Mouse (Mus musculus) liver, embryonic 14.5 days (tissue): ENCODE results near the gene Gm44790. TPM values are rescaled to one million over a fixed set of nuclear protein-coding genes. Genes with fewer than 3 reads are reported as not detected.
A peak's percentile ranks its signal among the peaks of the same experiment; 100 is the strongest.

Experiments used
- ATAC-seq: fragments of 200-750 bp; cut with Nextera tagmentation; 2 replicates; pipeline ENCODE4 v1.8.0; 2017; ENCODE audit warnings: moderate number of reproducible peaks, mild to moderate bottlenecking, moderate library complexity; ENCODE audit not compliant: insufficient read depth
- DNase-seq, 3 experiments: peaks; one replicate each; pipeline ENCODE4 v3.0.0-alpha.2; 2012 to 2013; ENCODE audit warnings: low read depth in 3 of 3, low spot score in 3 of 3
- H3K27ac ChIP-seq: fragments of 300-500 bp; sonication (generic); 2 replicates; pipeline ENCODE4 v1.5.1; 2014; ENCODE audit warnings: moderate library complexity, mild to moderate bottlenecking, control low read depth, inconsistent platforms
- H3K27me3 ChIP-seq: fragments of 300-500 bp; sonication (generic); 2 replicates; pipeline ENCODE4 v1.6.1; 2014; ENCODE audit warnings: mild to moderate bottlenecking, low read length, moderate library complexity; ENCODE audit not compliant: control insufficient read depth, insufficient read depth
- H3K36me3 ChIP-seq: fragments of 300-500 bp; sonication (generic); replicated peaks from 2 replicates; pipeline ENCODE4 v1.6.1; 2014; ENCODE audit warnings: low read depth; ENCODE audit not compliant: control insufficient read depth, insufficient read depth
- H3K4me1 ChIP-seq, 2 experiments: fragments of 200-500 bp in 1 of 2; fragments of 300-500 bp in 1 of 2; sonication (generic) in 1 of 2; replicated peaks; 2 replicates each; pipeline ENCODE4 v1.6.1; 2012 to 2014; ENCODE audit warnings: antibody characterized with exemption in 1 of 2, inconsistent platforms in 1 of 2, low read length in 1 of 2; ENCODE audit not compliant: control insufficient read depth in 2 of 2, insufficient read depth in 2 of 2
- H3K4me2 ChIP-seq: fragments of 300-500 bp; sonication (generic); 2 replicates; pipeline ENCODE4 v1.6.1; 2014; ENCODE audit warnings: low read depth, mild to moderate bottlenecking, control low read depth, moderate library complexity
- H3K4me3 ChIP-seq, 2 experiments: fragments of 200-500 bp in 1 of 2; fragments of 300-500 bp in 1 of 2; sonication (generic) in 1 of 2; 2 replicates each; pipeline ENCODE4 v1.5.1; 2012 to 2014; ENCODE audit warnings: low read depth in 2 of 2, low read length in 2 of 2, mild to moderate bottlenecking in 2 of 2, control low read depth in 1 of 2, inconsistent platforms in 1 of 2, moderate library complexity in 1 of 2; ENCODE audit not compliant: insufficient read depth in 1 of 2
- H3K9ac ChIP-seq: fragments of 300-500 bp; sonication (generic); replicated peaks from 2 replicates; pipeline ENCODE4 v1.6.1; 2014; ENCODE audit warnings: mild to moderate bottlenecking, control low read depth, moderate library complexity
- H3K9me3 ChIP-seq: fragments of 300-500 bp; sonication (generic); 2 replicates; pipeline ENCODE4 v1.6.1; 2016; ENCODE audit warnings: low read length, mixed read lengths; ENCODE audit not compliant: control insufficient read depth
- CTCF ChIP-seq: IDR thresholded peaks from 2 replicates; pipeline ENCODE4 v1.5.1; 2016; ENCODE audit warnings: antibody characterized with exemption, low read depth, control low read depth
- EP300 ChIP-seq: IDR thresholded peaks from 2 replicates; pipeline ENCODE4 v1.6.1; 2016; ENCODE audit warnings: antibody characterized with exemption, low read depth
- WGBS: fragments of 180-500 bp; shearing (Covaris S2); extraction: QIAGEN DNeasy Blood & Tissue Kit; methylation state at CpG from one replicate; pipeline ENCODE4 v1.1.7; 2014; ENCODE audit not compliant: insufficient replicate concordance; 5-methylcytosine and 5-hydroxymethylcytosine counted together
- polyA plus RNA-seq, 2 experiments: library from polyadenylated mRNA; depleted of rRNA in 1 of 2; stranded (reverse) in 1 of 2; unstranded in 1 of 2; fragments of >200 nt; fragmentation: Nextera tagmentation in 1 of 2; extraction: Ambion mirVana in 1 of 2; gene quantifications; 2 replicates each; pipeline versions ENCODE4 v1.2.1 to v1.2.3; 2012 to 2014

The Gm44790 gene
- polyA plus RNA-seq, 2 experiments = 0.11 TPM; not detected in 1

GRCm38 (mm10) chr6:86393187-86393586, 33.3 kb upstream of the Gm44790 start:
- H3K4me3 ChIP-seq = no peak overlapping the region
- peaks cover 8 to 18% of the 10 kb centered on the region in 2 experiments; a peak in 3 of 4 replicates for H3K4me1 ChIP-seq
- ATAC-seq (no peak), DNase-seq (no peak)
- no peak overlapping the region for H3K27ac ChIP-seq
- H3K9ac ChIP-seq = no peak overlapping the region
- no peak overlapping the region for H3K4me2 ChIP-seq
- no peaks in the 10 kb centered on the region for H3K9me3 ChIP-seq
- H3K36me3 ChIP-seq = peaks cover 19% of the 10 kb centered on the region
- H3K27me3 ChIP-seq = no peaks in the 10 kb centered on the region
- no peak for TF ChIP-seq EP300
- peak; percentile 16; the same call in 1 of the 2 replicates for TF ChIP-seq CTCF
- WGBS = 74% methylated on average over 1 of the region's 1 CpGs

- H3K9me3 ChIP-seq = no peaks in the 10 kb centered on the region
- H3K27me3 ChIP-seq = no peaks in the 10 kb centered on the region; the same call in 1 of the 2 replicates
- no peak overlapping the region for H3K4me2 ChIP-seq
- H3K4me3 ChIP-seq = no peak overlapping the region
- H3K36me3 ChIP-seq = peaks cover 12% of the 10 kb centered on the region
- ATAC-seq = no peak
- 81% methylated on average over 17 of the region's 17 CpGs for WGBS
- TF ChIP-seq EP300 (no peak), CTCF (no peak)
- no peak for DNase-seq
- no peak overlapping the region for H3K9ac ChIP-seq
- H3K4me1 ChIP-seq = peaks cover 8 to 18% of the 10 kb centered on the region in 2 experiments; a peak in 3 of 4 replicates
- no peak overlapping the region for H3K27ac ChIP-seq
Observed at GRCm38 (mm10) chr6:86394078-86394720, 32.3 kb upstream of the Gm44790 start.

DNA sequence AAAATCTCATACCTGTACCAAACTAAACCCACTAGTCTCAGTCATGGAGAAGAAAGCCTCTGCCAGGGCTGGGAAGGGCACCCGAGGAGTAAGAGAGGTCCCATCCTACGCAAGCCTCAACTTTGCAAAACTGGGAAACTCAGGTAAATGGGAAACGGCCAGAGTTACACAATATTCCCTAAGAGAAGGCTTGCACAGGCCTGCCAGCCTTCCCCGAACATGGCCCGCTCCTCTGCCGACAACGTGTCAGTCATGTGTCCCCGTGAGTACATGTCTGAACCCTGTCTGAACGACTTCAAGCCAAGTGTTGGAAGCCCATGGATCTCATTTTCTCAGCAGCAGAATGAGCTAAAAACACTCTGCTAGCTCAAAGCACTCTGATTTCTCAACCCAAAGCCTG, 31.4 kb upstream of the Gm44790 start:
- DNase-seq = no peak
- Histone ChIP-seq H3K9me3 (no peaks in the 10 kb centered on the region), H3K27me3 (no peaks in the 10 kb centered on the region; the same call in 1 of the 2 replicates), H3K27ac (no peak overlapping the region), H3K4me3 (no peak overlapping the region), H3K9ac (no peak overlapping the region), H3K4me1 (peaks cover 8 to 19% of the 10 kb centered on the region in 2 experiments; a peak in 3 of 4 replicates), H3K36me3 (peaks cover 12% of the 10 kb centered on the region), H3K4me2 (peak overlapping the region; percentile 68)
- WGBS = 78% methylated on average over 9 of the region's 9 CpGs
- ATAC-seq = no peak
- TF ChIP-seq EP300 (no peak), CTCF (no peak)

- Histone ChIP-seq H3K9ac (peak overlapping the region; percentile 69), H3K4me3 (peak overlapping the region; percentile 67 to 86), H3K4me1 (peaks cover 11 to 20% of the 10 kb centered on the region in 2 experiments; a peak in 3 of 4 replicates), H3K27me3 (no peaks in the 10 kb centered on the region; the same call in 1 of the 2 replicates), H3K4me2 (peak overlapping the region; percentile 68), H3K9me3 (no peaks in the 10 kb centered on the region), H3K36me3 (peaks cover 8% of the 10 kb centered on the region), H3K27ac (no peak overlapping the region)
- 6% methylated on average over 10 of the region's 10 CpGs for WGBS
- DNase-seq = no peak
- no peak for ATAC-seq
- TF ChIP-seq EP300 = no peak
- no peak for TF ChIP-seq CTCF
Observed at GRCm38 (mm10) chr6:86395969-86396368, 30.5 kb upstream of the Gm44790 start.

DNA sequence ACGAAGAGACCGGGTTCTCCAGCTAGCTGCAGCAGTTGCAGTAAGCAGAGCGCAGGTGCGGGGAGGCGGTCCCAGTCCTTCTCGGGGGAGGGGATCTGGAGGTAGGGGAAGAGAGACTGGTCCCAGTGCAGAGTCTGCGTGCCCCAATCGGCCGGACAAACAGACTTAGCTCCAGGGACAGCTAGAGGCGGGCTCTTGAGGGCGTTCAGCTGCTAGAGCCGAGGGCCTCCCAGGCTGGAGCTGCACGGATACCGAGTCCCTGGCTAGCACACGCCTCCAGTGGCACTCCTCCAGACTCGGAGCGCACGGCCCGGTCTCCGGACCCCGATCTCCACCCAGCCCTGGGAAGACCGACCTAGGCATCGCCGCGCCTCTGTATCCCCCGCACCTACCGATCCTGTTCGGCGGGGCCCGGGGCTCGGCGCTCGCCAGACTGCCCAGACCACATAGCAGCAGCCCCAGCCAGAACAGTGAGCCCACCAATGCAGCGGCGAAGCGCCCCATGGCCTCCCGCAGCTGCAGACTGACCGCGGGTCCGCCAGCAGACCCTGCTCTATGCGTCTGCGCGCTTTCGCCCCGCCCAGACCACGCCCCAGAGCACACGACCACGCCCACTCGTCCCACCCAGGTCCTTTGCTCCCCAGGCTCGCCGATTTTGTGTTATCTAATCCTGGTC, 29.7 kb upstream of the Gm44790 start, which contains the start of gene Pcyox1:
Gene Pcyox1, minus strand, starts transcription at position 574 of the 676 bp plus-strand sequence.
- no peak within 1 kb of the TSS for H3K27ac ChIP-seq
- TF ChIP-seq CTCF (no peak), EP300 (no peak)
- H3K27me3 ChIP-seq = no peaks in the 10 kb centered on the region; the same call in 1 of the 2 replicates
- peaks cover 11 to 20% of the 10 kb centered on the region in 2 experiments; a peak in 3 of 4 replicates for H3K4me1 ChIP-seq
- ATAC-seq = peak; percentile 90
- peak within 1 kb of the TSS; percentile 68 for H3K4me2 ChIP-seq
- H3K4me3 ChIP-seq = peak within 1 kb of the TSS; percentile 67 to 86
- WGBS = under 1% methylated on average over 48 of the region's 51 CpGs
- H3K36me3 ChIP-seq = peaks cover 6% of the 10 kb centered on the region
- peak; percentile 66 to 72 (median 69) for DNase-seq
- peak within 1 kb of the TSS; percentile 69 for H3K9ac ChIP-seq
- H3K9me3 ChIP-seq = no peaks in the 10 kb centered on the region
